Mouse (Mus musculus) urinary bladder, adult 18-20 months (tissue): ENCODE measurements at regions not wholly inside any gene's neighbourhood (a gene's known extent, or its start where the extent isn't known, plus 50 kb on each side); places are given as distances from the start of the nearest gene placed in this dataset.
A peak's percentile ranks its signal among the peaks of the same experiment; 100 is the strongest.

ENCODE experiments used
- DNase-seq, 2 experiments: peaks; one replicate each; pipeline ENCODE4 v3.0.0; 2022; ENCODE audit warnings: low spot score in 2 of 2, mixed read lengths in 2 of 2

DNA sequence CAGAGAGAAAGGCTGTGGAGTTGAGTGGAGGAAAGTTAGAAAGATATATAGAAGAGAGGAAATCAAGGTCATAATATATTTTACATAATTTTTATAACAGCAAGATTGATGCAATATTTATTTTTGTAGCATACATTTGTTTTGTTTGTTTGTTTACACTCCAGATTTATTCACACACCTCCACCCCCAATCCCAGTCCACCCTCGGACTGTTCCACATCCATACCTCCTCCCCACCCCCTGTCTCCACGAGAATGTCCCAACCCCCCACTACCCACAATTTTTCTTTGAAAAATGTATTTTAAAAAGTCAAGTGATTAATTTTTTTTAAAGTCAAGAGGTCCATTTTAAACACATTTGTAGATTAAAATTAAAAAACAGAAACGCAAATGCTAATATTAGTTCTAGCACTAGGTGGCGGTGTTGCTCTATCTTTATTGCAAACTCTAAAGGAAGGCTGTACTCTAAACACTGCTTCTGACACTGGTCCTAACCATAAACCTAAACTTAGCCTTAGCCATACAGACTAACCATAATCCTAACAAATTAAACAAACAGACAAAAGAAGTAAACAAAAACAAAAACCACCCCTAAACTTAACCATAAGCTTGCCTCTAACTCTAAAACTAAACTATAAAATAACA is 67.8 kb downstream of the Olfr1505 start:
- DNase-seq: peak in 1 of 2 experiments; percentile 6

DNA sequence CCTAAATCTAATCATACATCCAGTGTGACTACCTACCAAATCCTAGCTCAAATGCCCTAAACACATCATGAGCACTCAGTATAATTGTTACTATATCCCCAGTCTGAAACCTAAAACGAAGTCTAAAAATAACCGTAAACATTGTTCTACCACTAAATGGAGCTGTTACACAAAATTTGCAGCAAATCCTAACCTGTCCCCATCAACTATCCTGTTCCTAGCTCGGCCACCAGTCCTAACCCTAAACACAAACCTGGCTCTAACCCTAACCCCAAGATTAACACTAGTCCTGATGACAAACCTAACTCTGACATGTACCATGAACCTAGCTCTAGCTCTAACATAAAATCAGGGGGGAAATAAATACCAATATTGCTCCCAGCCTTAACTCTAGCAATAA is 69.5 kb downstream of the Olfr1505 start:
- no peak for DNase-seq
